Mouse (Mus musculus): ENCODE measurements at regions not wholly inside any gene's neighbourhood (a gene's known extent, or its start where the extent isn't known, plus 50 kb on each side); places are given as distances from the start of the nearest gene placed in this dataset.

DNA sequence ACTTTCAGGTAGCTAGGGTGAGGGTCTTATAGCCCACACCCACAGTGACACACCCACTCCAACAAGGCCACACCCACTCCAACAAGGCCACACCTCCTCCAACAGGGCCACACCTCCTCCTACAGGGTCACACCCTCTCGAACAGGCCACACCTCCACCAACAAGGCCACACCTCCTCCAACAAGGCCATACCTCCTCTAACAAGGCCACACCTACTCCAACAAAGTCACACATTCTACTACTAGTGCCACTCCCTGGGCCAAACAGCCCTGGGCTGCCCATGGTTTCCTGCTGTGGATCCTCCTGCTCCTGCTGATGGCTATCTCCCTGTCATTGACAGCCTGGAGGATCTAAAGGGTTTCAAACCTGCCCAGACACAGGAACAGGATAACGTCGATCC, 124.9 kb downstream of the Mn1 start:
- TF ChIP-seq TCF12 (IDR thresholded peaks at IDR 0.05; ENCODE audit: low read depth, low read length): no peak
- TF ChIP-seq POLR2A (IDR thresholded peaks at IDR 0.05; ENCODE audit: low read depth, low read length): no peak
- TF ChIP-seq ZNF384 (IDR thresholded peaks at IDR 0.05; ENCODE audit: low read depth, low read length): no peak
- no peak for TF ChIP-seq RCOR1 (conservative IDR thresholded peaks at IDR 0.05; ENCODE audit: low read depth, low read length)

Measured in CH12.LX (cell line).